19 mouse cellular contexts compared by ENCODE assay signal in genomic region chr13:39255338-39255737, GRCm38 (mm10).
"Had no signal": no experiment of that assay in that cellular context is flagged by ENCODE, and none has a peak within 500 bp of the region (broad histone marks: within the 10 kb centered on the region; RNA-seq: fewer than 3 reads in every experiment).

No protein-coding gene starts in this region.

- H3K4me1 ChIP-seq: lung, embryonic 15.5 days; midbrain, embryonic 12.5 days; neural tube, embryonic 13.5 days; neural tube, embryonic 15.5 days had no signal

- H3K36me3 ChIP-seq: lung, embryonic 15.5 days; midbrain, embryonic 10.5 days; midbrain, embryonic 12.5 days; neural tube, embryonic 13.5 days; neural tube, embryonic 15.5 days had no signal

- DNase-seq: lung, postnatal 14 days; lung, postnatal 36 days; midbrain, embryonic 14.5 days; retina, postnatal 1 day; right cerebral cortex, adult 18-20 months; right cerebral cortex, postnatal 25 days; right cerebral cortex, postnatal 4 days; spleen, adult 18-20 months; thymus, adult 18-20 months; thymus, postnatal 14 days; thymus, postnatal 36 days had no signal

- H3K27me3 ChIP-seq: lung, embryonic 15.5 days; midbrain, embryonic 12.5 days; neural tube, embryonic 13.5 days; neural tube, embryonic 15.5 days had no signal

- ATAC-seq: lung, postnatal 0 days; midbrain, embryonic 16.5 days had no signal

- H3K9ac ChIP-seq: lung, embryonic 15.5 days; midbrain, embryonic 12.5 days; neural tube, embryonic 13.5 days; neural tube, embryonic 15.5 days had no signal

- H3K27ac ChIP-seq: lung, embryonic 15.5 days; midbrain, embryonic 10.5 days; midbrain, embryonic 12.5 days; neural tube, embryonic 13.5 days; neural tube, embryonic 15.5 days had no signal

- H3K4me2 ChIP-seq: lung, embryonic 15.5 days; midbrain, embryonic 12.5 days; neural tube, embryonic 13.5 days; neural tube, embryonic 15.5 days had no signal

- H3K4me3 ChIP-seq: lung, embryonic 15.5 days; midbrain, embryonic 10.5 days; midbrain, embryonic 12.5 days; myocyte; neural tube, embryonic 13.5 days; neural tube, embryonic 15.5 days had no signal

- H3K9me3 ChIP-seq: lung, embryonic 15.5 days; midbrain, embryonic 10.5 days; midbrain, embryonic 12.5 days; neural tube, embryonic 13.5 days; neural tube, embryonic 15.5 days had no signal
